Mouse (Mus musculus) liver, postnatal 0 days (tissue): ENCODE results near the gene Dagla.

ENCODE experiments used
- CTCF ChIP-seq: sonication (generic); IDR thresholded peaks from 2 replicates; pipeline ENCODE4 v1.5.1; 2016; ENCODE audit warnings: antibody characterized with exemption, low read depth
- EP300 ChIP-seq: IDR thresholded peaks from 2 replicates; pipeline ENCODE4 v1.6.1; 2016; ENCODE audit warnings: antibody characterized with exemption, low read depth, mild to moderate bottlenecking

DNA sequence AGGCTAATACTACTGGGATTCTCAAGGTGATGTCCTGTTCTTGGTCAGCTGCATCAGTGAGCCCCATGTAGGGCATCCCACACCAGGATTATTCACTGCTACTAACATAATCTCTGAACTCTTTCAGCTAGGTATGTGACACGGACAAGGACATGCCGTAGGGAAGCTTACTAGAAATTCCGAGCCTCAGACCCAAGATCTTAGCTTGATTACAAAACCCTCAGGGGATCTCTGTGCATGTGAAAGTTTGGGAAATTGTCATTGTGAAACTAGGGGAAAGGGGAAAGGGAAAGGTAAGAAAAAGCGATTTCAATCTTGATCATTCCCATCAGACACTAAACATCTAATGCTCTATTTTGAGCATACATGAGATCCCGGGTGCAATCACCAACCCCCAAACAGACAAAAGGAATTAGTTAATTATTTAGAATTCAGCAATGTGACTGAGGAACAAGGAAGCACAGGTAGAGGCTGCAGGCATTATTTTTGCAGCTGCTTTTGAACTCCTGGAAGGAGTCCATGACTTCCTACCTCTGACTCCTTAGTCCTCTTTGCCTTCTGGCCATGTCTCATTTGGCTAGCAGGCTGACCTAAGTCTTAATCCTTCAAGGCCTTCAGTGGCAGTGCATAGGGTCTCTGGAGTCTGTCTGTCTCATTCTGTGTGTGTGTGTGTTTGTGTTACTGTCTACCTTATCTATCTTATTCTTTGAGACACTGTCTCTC lies 2.0 kb upstream of the Dagla start:
- TF ChIP-seq CTCF: no peak
- no peak for TF ChIP-seq EP300
